Mouse (Mus musculus) embryonic facial prominence, embryonic 14.5 days (tissue): Measurements from ENCODE around the gene Tm7sf2. TPM values are rescaled to one million over a fixed set of nuclear protein-coding genes. Genes with fewer than 3 reads are reported as not detected.
"Not testable (repeated sequence)": the region's sequence is repeated elsewhere in the genome, so short reads cannot be mapped to it uniquely, and the experiment has no call there.

ENCODE experiments used
- ATAC-seq: fragments of 200-750 bp; cut with Nextera tagmentation; 2 replicates; pipeline ENCODE4 v1.8.0; 2017; ENCODE audit warnings: low read depth, moderate number of reproducible peaks, moderate TSS enrichment
- DNase-seq: peaks from one replicate; pipeline ENCODE4 v3.0.0-alpha.2; 2015; ENCODE audit warnings: low spot score
- H3K27ac ChIP-seq: fragments of 300-500 bp; sonication (generic); replicated peaks from 2 replicates; pipeline ENCODE4 v1.5.1; 2014; ENCODE audit warnings: low read depth, mild to moderate bottlenecking, low read length, moderate library complexity
- H3K27me3 ChIP-seq: fragments of 300-500 bp; sonication (generic); replicated peaks from 2 replicates; pipeline ENCODE4 v1.6.1; 2014; ENCODE audit warnings: low read length; ENCODE audit not compliant: control insufficient read depth, insufficient read depth
- H3K36me3 ChIP-seq: fragments of 300-500 bp; sonication (generic); 2 replicates; pipeline ENCODE4 v1.6.1; 2014; ENCODE audit warnings: low read length, mixed read lengths; ENCODE audit not compliant: control insufficient read depth, insufficient read depth
- H3K4me1 ChIP-seq: fragments of 300-500 bp; sonication (generic); 2 replicates; pipeline ENCODE4 v1.6.1; 2014; ENCODE audit warnings: antibody characterized with exemption, low read length; ENCODE audit not compliant: control insufficient read depth, insufficient read depth
- H3K4me2 ChIP-seq: fragments of 300-500 bp; sonication (generic); 2 replicates; pipeline ENCODE4 v1.6.1; 2014; ENCODE audit warnings: low read depth, mild to moderate bottlenecking, low read length, moderate library complexity, mixed read lengths
- H3K4me3 ChIP-seq: fragments of 300-500 bp; sonication (generic); 2 replicates; pipeline ENCODE4 v1.5.1; 2014; ENCODE audit warnings: low read depth, mild to moderate bottlenecking, low read length
- H3K9ac ChIP-seq: fragments of 300-500 bp; sonication (generic); 2 replicates; pipeline ENCODE4 v1.6.1; 2014; ENCODE audit warnings: low read depth, mild to moderate bottlenecking, low read length, moderate library complexity, mixed read lengths
- H3K9me3 ChIP-seq: fragments of 300-500 bp; sonication (generic); 2 replicates; pipeline ENCODE4 v1.6.1; 2016; ENCODE audit warnings: low read length; ENCODE audit not compliant: control insufficient read depth
- WGBS: fragments of 180-500 bp; shearing (Covaris S2); extraction: QIAGEN DNeasy Blood & Tissue Kit; methylation state at CpG from one replicate; pipeline ENCODE4 v1.1.7; 2014; 5-methylcytosine and 5-hydroxymethylcytosine counted together
- polyA plus RNA-seq: library from polyadenylated mRNA; unstranded; fragments of >200 nt; fragmentation: Nextera tagmentation; extraction: Ambion mirVana; gene quantifications from 2 replicates; pipeline ENCODE4 v1.2.1, GENCODE M21; 2014

Gene Tm7sf2
- polyA plus RNA-seq, 1 experiment from 2014 or later: 21.7 TPM

DNA sequence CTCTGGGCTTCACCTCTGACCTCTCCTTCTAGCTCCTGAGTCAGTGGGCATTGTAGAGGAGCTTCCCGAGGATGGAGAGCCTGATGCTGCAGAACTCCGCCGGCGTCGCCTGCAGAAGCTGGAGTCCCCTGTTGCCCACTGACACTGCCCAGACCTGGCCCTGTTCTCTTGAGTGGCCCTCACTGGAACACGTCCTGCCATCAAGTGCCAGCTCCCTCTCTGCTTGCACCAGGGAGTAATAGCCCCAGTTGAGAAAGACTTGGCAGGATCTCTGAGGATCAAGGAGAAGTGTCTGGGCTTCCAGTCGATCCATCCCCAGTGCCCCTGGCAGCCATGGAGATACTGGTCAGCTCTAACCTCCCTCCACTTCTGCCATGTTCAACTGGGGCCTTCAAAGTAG, 15.7 kb downstream of the Tm7sf2 start:
- H3K9ac ChIP-seq: no peak overlapping the region
- 90% methylated on average over 6 of the region's 7 CpGs for WGBS
- H3K9me3 ChIP-seq: no peaks in the 10 kb centered on the region
- DNase-seq: no peak
- no peak overlapping the region for H3K4me3 ChIP-seq
- H3K4me1 ChIP-seq: peaks cover 12% of the 10 kb centered on the region
- no peak for ATAC-seq
- no peaks in the 10 kb centered on the region for H3K27me3 ChIP-seq
- H3K27ac ChIP-seq: no peak overlapping the region
- no peak overlapping the region for H3K4me2 ChIP-seq
- peaks cover 81% of the 10 kb centered on the region for H3K36me3 ChIP-seq

DNA sequence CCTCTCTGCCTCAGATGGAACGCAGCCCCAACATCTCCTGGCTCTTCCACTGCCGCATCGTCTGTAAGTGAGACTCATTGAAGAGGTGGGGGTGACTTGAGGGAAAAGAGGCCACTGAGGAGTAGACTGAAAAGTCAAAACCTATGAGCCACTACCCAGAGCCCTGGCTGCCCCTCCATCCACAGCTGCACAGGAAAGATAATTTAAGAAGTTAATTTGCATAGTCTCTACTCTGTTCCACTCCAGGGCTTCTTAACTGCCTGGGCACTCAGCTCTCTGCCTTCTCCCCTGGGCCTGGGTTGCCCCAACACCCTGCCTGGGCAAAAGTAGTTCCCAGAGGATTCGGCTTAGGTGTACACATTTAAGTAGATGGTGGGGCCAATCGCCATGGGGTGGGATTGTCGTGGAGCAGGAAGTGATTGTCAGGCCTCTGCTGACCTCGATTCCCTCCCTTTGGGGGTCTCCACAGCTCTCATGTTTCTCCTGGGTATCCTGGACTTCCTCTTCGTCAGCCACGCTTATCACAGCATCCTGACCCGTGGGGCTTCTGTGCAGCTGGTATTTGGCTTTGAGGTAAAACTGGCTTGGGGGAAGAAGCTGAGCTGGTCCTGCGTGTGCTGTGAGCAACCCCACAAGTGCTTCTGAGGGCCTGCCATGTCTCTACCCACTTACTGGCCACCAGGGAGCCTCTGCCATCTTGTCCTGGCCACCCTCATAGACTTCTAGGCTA, 19.3 kb downstream of the Tm7sf2 start:
- WGBS: 84% methylated on average over 11 of the region's 11 CpGs
- ATAC-seq (no peak), DNase-seq (no peak)
- no peak overlapping the region for H3K27ac ChIP-seq
- H3K4me1 ChIP-seq: peaks cover 16% of the 10 kb centered on the region
- H3K27me3 ChIP-seq: no peaks in the 10 kb centered on the region
- peaks cover 59% of the 10 kb centered on the region for H3K36me3 ChIP-seq
- H3K4me3 ChIP-seq: no peak overlapping the region
- 0 out of 2 replicates have a peak overlapping the region, but pooled peaks have one; percentile 93 for H3K4me2 ChIP-seq
- no peaks in the 10 kb centered on the region for H3K9me3 ChIP-seq
- no peak overlapping the region for H3K9ac ChIP-seq

DNA sequence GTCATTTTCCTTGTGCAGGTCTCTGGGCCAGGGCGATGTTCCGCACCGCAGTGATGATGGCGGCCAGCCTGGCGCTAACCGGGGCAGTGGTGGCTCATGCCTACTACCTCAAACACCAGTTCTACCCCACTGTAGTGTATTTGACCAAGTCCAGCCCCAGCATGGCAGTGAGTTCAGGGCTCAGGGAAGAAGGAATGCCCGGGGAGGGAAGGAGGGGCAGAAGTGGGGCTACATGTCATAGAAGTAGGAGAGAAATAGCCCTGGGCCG, 20.3 kb downstream of the Tm7sf2 start:
- Histone ChIP-seq H3K27ac (peak overlapping the region; percentile 96; the same call in 1 of the 2 replicates), H3K4me1 (peaks cover 16% of the 10 kb centered on the region), H3K36me3 (peaks cover 49% of the 10 kb centered on the region), H3K9ac (peak overlapping the region; percentile 76), H3K9me3 (no peaks in the 10 kb centered on the region), H3K4me3 (peak overlapping the region; percentile 89), H3K27me3 (no peaks in the 10 kb centered on the region), H3K4me2 (peak overlapping the region; percentile 93)
- DNase-seq: no peak
- 88% methylated on average over 8 of the region's 8 CpGs for WGBS
- ATAC-seq: no peak

DNA sequence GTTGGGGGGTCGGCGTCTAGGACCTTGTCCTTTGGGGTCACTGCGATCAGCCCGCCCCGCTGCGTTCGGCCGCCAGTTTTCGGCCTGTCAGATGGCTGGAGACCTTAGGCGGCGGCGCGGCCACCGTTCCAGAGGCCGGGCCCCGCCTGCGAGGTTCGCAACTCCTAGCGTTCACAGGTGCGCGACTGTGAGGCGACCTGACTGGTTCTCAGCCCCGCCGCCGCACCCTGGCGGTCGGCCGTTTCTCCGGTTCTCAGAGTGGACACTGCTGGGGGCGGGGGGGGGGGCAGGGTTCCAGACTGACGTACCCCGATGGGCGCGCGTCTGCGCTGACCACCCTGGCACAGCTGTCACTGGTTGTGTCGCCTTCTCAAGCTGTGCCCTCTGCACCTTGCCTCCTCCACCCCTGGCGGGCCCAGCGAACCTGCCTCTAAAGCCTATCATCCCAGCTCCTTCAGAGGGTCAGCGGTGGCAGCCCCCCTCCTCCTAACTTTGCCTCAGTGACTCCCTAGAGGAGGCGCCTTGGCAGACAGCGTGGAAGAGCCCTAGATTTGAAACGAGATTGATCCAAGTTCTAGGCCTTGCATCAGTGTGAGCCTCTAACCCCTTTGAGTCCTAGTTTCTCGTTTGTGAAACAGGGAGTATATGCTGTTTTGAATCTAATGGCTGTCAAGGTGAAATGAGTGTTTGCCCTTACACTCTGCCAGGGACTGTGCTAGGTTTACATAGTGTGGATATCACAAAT, 20.8 kb downstream of the Tm7sf2 start:
- peak overlapping the region; percentile 89 for H3K4me3 ChIP-seq
- H3K9ac ChIP-seq: peak overlapping the region; percentile 76

DNA sequence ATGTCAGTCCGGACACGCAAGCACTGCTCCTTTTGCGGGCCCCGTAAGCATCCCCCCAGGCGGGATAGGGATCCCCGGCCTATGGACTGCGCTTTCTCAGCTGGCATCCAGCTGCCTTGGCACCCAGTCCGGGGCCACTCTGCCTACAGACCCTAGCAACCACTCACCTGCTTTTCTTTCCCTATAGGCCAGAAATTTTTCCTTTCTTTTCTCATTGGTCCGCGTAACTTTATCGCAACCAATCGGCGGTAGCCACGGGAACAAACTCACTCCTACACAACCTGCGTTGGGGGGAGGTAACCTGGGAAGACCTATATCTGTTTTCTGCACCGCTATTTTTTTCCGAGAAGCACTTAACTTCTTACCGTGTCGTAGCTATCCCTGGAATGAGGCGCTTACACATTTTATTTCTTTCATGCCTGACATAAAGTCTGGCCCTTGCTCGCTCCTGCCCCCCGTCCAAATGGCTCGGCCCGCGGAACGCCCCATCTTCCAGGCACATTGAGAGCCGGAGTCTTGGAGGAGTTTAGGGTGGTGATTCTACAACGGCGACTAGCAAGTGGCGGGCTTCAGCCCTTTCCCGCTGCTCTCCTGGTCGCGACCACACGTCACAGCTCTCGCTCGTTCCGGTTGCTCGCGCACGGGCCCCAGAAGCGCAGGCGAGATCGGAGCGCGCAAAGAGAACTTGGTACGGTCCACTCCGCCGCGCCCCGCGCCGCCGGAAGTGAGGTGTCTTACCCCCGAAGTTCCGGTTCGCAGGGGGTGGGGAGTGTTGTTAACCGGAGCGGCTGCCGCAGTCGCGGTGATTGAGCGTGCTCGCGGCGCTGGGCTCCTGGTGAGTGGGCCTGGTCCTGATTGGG, 21.6 kb downstream of the Tm7sf2 start, which contains the start of gene Syvn1:
Syvn1 (plus strand) TSS at position 283 of the 860 bp plus-strand sequence.
- ATAC-seq (peak; percentile 93), DNase-seq (peak; percentile 98)
- H3K9ac ChIP-seq: peak within 1 kb of the TSS; percentile 76
- no peaks in the 10 kb centered on the region for H3K27me3 ChIP-seq
- H3K27ac ChIP-seq: peak within 1 kb of the TSS; percentile 96
- peak within 1 kb of the TSS; percentile 89 for H3K4me3 ChIP-seq
- under 1% methylated on average over 55 of the region's 65 CpGs for WGBS
- H3K36me3 ChIP-seq: peaks cover 36% of the 10 kb centered on the region
- peaks cover 16% of the 10 kb centered on the region for H3K4me1 ChIP-seq
- peak within 1 kb of the TSS; percentile 93 for H3K4me2 ChIP-seq
- no peaks in the 10 kb centered on the region for H3K9me3 ChIP-seq

More for the DNA sequence above, 20.8 kb downstream of the Tm7sf2 start:
- WGBS: 3% methylated on average over 13 of the region's 44 CpGs
- Histone ChIP-seq H3K36me3 (peaks cover 44% of the 10 kb centered on the region), H3K4me2 (peak overlapping the region; percentile 93), H3K27ac (peak overlapping the region; percentile 96), H3K4me1 (peaks cover 16% of the 10 kb centered on the region), H3K27me3 (no peaks in the 10 kb centered on the region), H3K9me3 (no peaks in the 10 kb centered on the region)
- ATAC-seq (no peak), DNase-seq (no peak)

DNA sequence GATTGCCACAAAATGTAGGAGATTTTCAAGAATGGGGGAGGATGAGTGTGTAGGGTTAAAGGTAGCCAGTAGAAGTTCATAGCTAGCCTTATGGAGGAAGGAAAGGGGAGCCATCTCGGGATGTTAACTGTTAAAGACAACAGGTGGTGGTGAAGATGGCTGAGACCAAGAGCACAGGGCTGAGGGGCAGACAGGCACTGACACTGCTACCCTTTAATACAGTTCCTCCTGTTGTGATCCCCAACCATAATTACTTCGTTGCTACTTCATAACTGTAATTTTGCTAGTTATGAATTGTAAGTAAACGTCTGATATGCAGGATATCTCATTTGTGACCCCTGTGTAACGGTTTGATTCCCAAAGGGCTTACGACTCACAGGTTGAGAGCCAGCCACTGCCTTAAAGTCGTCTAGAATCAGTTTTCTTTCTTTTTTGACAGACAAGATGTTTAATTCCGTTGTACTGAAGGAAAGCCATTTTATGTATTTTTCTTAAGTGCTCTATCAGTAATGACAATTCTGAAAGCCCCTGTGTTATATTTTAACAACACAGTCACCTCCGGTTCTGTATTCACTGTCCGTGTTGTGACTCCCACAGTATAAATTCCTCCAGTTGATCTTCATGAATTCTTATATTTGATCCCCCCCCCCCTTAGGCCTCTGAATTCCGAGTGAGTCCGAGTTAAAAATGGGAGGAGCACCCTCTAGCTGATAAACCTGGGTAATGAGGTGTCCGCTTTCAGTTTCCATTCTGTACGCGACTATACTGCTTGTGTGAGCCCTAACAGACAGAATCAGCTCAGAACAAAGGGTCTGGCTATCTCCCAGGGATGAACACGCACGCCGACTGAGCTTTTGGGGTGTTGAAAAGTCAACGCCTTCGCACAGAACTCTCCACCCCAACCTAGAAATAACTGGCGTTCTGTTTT, 22.5 kb downstream of the Tm7sf2 start:
- Histone ChIP-seq H3K36me3 (peaks cover 27% of the 10 kb centered on the region), H3K9me3 (no peaks in the 10 kb centered on the region), H3K4me3 (peak overlapping the region; percentile 89), H3K4me2 (peak overlapping the region; percentile 93), H3K4me1 (peaks cover 16% of the 10 kb centered on the region), H3K9ac (peak overlapping the region; percentile 76), H3K27ac (peak overlapping the region; percentile 96), H3K27me3 (no peaks in the 10 kb centered on the region)
- 15% methylated on average over 20 of the region's 20 CpGs for WGBS
- DNase-seq (peak; percentile 74), ATAC-seq (peak; percentile 34)

DNA sequence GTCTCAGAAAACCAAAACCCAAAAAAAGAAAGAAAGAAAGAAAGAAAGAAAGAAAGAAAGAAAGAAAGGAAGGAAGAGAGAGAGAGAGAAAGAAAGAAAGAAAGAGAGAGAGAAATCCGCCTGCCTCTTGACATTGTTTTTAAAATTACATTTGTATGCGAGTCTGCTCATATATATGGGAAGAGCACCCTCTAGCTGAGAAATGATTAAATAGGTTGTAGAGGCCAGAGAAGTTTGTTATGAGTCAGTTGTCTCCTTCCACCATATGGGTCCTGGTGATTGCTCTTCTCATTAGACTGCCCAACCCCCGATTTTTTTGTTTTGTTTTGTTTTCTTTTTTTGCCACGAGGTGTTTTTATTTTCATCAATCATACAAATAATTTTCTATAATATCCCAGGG, 24.1 kb downstream of the Tm7sf2 start:
- H3K27me3 ChIP-seq, H3K9me3 ChIP-seq, H3K4me3 ChIP-seq, H3K9ac ChIP-seq, H3K4me2 ChIP-seq, H3K27ac ChIP-seq, ATAC-seq: not testable (repeated sequence)
- H3K36me3 ChIP-seq: peaks cover 12% of the 10 kb centered on the region
- WGBS: 61% methylated on average over 4 of the region's 4 CpGs
- peak; percentile 77 for DNase-seq
- peaks cover 16% of the 10 kb centered on the region for H3K4me1 ChIP-seq
